Mouse (Mus musculus) heart, embryonic 15.5 days (tissue): ENCODE data around the gene Bmp2. TPM values are rescaled to one million over a fixed set of nuclear protein-coding genes. Genes with fewer than 3 reads are reported as not detected.
A peak's percentile ranks its signal among the peaks of the same experiment; 100 is the strongest.

Source experiments
- ATAC-seq: fragments of 200-750 bp; cut with Nextera tagmentation; replicated peaks from 2 replicates; pipeline ENCODE4 v1.8.0; 2017; ENCODE audit warnings: low read depth, moderate TSS enrichment; ENCODE audit not compliant: insufficient number of reproducible peaks, insufficient read depth, low FRiP score
- H3K27ac ChIP-seq: fragments of 300-500 bp; sonication (generic); 2 replicates; pipeline ENCODE4 v1.5.1; 2015; ENCODE audit warnings: mild to moderate bottlenecking, inconsistent platforms
- H3K27me3 ChIP-seq: fragments of 300-500 bp; sonication (generic); 2 replicates; pipeline ENCODE4 v1.6.1; 2015; ENCODE audit warnings: inconsistent platforms
- H3K36me3 ChIP-seq: fragments of 300-500 bp; sonication (generic); 2 replicates; pipeline ENCODE4 v1.6.1; 2015; ENCODE audit warnings: mild to moderate bottlenecking, inconsistent platforms
- H3K4me1 ChIP-seq: fragments of 300-500 bp; sonication (generic); replicated peaks from 2 replicates; pipeline ENCODE4 v1.6.1; 2015; ENCODE audit warnings: inconsistent platforms
- H3K4me2 ChIP-seq: fragments of 300-500 bp; sonication (generic); 2 replicates; pipeline ENCODE4 v1.6.1; 2015; ENCODE audit warnings: inconsistent platforms, mild to moderate bottlenecking, moderate library complexity
- H3K4me3 ChIP-seq: fragments of 300-500 bp; sonication (generic); 2 replicates; pipeline ENCODE4 v1.5.1; 2015; ENCODE audit warnings: mild to moderate bottlenecking, inconsistent platforms
- H3K9ac ChIP-seq: fragments of 300-500 bp; sonication (generic); 2 replicates; pipeline ENCODE4 v1.6.1; 2015; ENCODE audit warnings: mild to moderate bottlenecking, inconsistent platforms
- H3K9me3 ChIP-seq: fragments of 300-500 bp; sonication (generic); replicated peaks from 2 replicates; pipeline ENCODE4 v1.6.1; 2016; ENCODE audit warnings: inconsistent platforms
- WGBS: fragments of 180-500 bp; shearing (Covaris S2); methylation state at CpG from one replicate; pipeline ENCODE4 v1.1.7; 2015; ENCODE audit warnings: mixed read lengths; 5-methylcytosine and 5-hydroxymethylcytosine counted together
- polyA plus RNA-seq: library from polyadenylated mRNA; unstranded; fragments of >200 nt; fragmentation: Nextera tagmentation; extraction: Ambion mirVana; gene quantifications from 2 replicates; pipeline ENCODE4 v1.2.1, GENCODE M21; 2015

Bmp2 gene
- polyA plus RNA-seq, 1 experiment from 2014 or later, result 10.5 TPM

DNA sequence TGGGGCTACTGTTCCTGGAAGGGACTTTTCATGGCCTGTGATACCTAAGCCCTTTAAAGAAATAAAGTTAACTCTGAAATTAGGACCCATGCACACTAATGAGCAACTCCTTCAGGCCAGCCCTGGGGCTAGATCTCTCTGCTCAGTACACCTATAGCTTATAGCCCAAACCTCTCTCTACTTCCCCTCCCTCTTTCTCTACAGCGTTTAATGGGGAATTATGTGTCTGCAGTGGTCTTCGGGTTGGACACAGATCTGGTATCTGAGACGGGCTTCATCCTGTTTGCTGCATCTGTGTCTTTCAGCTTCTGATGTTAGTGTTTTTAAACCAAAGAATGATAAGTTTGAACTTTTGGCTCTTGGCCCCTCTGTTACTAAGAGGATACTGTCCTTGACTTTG is 18.9 kb upstream of the Bmp2 start:
- Histone ChIP-seq H3K27ac (no peak overlapping the region), H3K9ac (no peak overlapping the region), H3K4me3 (no peak overlapping the region), H3K4me2 (no peak overlapping the region), H3K4me1 (no peaks in the 10 kb centered on the region), H3K9me3 (no peaks in the 10 kb centered on the region), H3K27me3 (no peaks in the 10 kb centered on the region), H3K36me3 (no peaks in the 10 kb centered on the region)
- no peak for ATAC-seq
- 58% methylated on average over 3 of the region's 3 CpGs for WGBS

DNA sequence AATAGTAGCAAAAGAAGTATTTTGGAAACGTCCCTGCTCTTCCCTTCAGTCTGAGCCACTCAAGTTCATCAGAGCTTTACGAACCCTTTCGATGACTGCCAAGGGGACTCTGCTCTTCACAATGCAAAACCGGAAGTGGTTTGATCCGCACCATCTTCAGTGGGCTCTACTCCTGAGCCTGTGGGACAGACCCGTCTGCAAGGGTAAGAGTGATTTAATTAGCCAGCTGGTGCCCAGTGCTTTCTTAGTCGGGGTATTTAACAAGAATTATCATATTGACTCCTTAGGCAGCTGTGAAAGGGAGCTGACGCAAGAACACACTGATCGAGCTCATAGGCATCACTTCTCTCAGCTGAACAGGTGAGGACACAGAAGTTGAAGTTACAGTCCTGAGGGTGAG is 16.5 kb upstream of the Bmp2 start:
- Histone ChIP-seq H3K9ac (no peak overlapping the region), H3K9me3 (no peaks in the 10 kb centered on the region), H3K27ac (no peak overlapping the region), H3K4me1 (no peaks in the 10 kb centered on the region), H3K4me3 (no peak overlapping the region), H3K36me3 (no peaks in the 10 kb centered on the region), H3K4me2 (no peak overlapping the region), H3K27me3 (no peaks in the 10 kb centered on the region)
- WGBS, result 80% methylated on average over 9 of the region's 9 CpGs
- no peak for ATAC-seq

DNA sequence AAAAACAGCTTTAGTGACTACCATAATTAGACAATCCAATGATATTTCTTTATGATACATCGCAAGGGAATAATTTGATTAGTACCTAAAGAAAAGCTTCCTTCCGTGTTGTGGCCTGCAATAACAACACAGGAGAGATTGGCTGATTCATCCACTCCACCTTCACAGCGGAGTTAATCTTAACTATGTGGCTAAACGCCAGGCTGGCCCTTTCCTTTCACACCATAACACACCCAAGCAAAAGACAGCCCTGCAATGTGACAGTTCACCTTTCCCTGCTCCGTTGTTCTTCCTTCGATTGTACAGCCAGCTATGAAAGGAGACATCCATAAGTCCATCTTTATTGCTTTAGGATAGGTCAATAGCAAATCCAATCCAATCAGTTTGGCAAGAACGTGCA is 15.1 kb upstream of the Bmp2 start:
- H3K27ac ChIP-seq, result no peak overlapping the region
- no peaks in the 10 kb centered on the region for H3K4me1 ChIP-seq
- 60% methylated on average over 7 of the region's 7 CpGs for WGBS

DNA sequence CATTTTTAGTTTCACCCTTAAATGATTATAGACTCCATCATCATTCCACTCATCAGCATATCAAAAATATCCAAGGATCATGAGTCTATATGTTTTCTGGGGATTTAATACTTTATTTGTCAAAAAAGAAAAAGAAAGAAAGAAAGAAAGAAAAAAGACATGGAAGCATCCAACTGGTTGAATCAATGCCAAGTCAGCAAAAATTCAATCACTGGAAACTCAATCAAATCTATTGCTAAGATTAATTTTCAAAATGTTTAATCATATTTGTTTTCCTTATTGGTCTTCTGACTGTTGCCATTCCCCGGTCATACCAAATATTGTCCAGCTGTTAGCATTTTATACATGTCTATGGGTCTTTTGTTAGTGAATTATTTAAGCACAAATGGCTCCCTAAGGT is 11.3 kb upstream of the Bmp2 start:
- H3K9ac ChIP-seq, result no peak overlapping the region
- ATAC-seq, result no peak
- no peaks in the 10 kb centered on the region for H3K36me3 ChIP-seq
- no peak overlapping the region for H3K27ac ChIP-seq
- no peaks in the 10 kb centered on the region for H3K4me1 ChIP-seq
- no peaks in the 10 kb centered on the region for H3K27me3 ChIP-seq
- H3K4me3 ChIP-seq, result no peak overlapping the region
- H3K9me3 ChIP-seq, result no peaks in the 10 kb centered on the region
- H3K4me2 ChIP-seq, result no peak overlapping the region
- WGBS, result 80% methylated on average over 1 of the region's 1 CpGs

More for the DNA sequence above, 15.1 kb upstream of the Bmp2 start:
- ATAC-seq, result no peak
- Histone ChIP-seq H3K4me2 (no peak overlapping the region), H3K4me3 (no peak overlapping the region), H3K9ac (no peak overlapping the region), H3K27me3 (no peaks in the 10 kb centered on the region), H3K36me3 (no peaks in the 10 kb centered on the region), H3K9me3 (no peaks in the 10 kb centered on the region)

DNA sequence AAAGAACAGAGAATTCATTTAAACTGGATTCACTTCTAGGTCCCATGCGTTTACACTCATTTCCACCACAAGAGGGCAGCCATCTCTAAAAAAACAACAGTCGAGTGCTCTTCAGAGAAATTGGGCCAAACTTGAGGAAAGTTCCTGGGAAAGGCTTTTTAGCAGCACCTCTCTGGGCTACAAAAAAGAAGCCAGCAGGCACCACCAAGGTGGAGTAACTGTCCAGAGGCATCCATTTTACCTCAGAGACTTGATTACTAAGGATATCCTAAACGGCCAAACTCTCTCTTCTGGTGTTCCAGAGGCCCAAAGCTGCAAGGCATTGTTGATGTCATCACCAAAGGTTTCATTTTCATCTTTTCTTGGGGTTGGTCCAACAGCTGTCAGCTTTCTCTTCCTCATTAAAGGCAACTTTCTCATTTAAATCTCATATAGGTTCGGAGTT is 1.7 kb upstream of the Bmp2 start:
- peaks cover 29% of the 10 kb centered on the region for H3K4me1 ChIP-seq
- H3K9me3 ChIP-seq, result no peaks in the 10 kb centered on the region
- H3K4me2 ChIP-seq, result peak overlapping the region; percentile 20; the same call in 1 of the 2 replicates
- no peak overlapping the region for H3K27ac ChIP-seq
- WGBS, result 24% methylated on average over 4 of the region's 4 CpGs
- ATAC-seq, result no peak
- H3K36me3 ChIP-seq, result no peaks in the 10 kb centered on the region
- H3K27me3 ChIP-seq, result peaks cover 52% of the 10 kb centered on the region
- no peak overlapping the region for H3K4me3 ChIP-seq
- H3K9ac ChIP-seq, result no peak overlapping the region

DNA sequence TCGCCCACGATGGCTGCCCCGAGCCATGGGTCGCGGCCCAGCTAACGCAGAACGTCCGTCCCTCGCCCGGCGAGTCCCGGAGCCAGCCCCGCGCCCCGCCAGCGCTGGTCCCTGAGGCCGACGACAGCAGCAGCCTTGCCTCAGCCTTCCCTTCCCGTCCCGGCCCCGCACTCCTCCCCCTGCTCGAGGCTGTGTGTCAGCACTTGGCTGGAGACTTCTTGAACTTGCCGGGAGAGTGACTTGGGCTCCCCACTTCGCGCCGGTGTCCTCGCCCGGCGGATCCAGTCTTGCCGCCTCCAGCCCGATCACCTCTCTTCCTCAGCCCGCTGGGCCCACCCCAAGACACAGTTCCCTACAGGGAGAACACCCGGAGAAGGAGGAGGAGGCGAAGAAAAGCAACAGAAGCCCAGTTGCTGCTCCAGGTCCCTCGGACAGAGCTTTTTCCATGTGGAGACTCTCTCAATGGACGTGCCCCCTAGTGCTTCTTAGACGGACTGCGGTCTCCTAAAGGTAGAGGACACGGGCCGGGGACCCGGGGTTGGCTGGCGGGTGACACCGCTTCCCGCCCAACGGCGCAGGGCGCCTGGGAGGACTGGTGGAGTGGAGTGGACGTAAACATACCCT is 995 bp downstream of the Bmp2 start:
- H3K4me1 ChIP-seq, result peaks cover 29% of the 10 kb centered on the region
- no peaks in the 10 kb centered on the region for H3K36me3 ChIP-seq
- no peak overlapping the region for H3K27ac ChIP-seq
- peak overlapping the region; percentile 68 for H3K4me3 ChIP-seq
- H3K4me2 ChIP-seq, result peak overlapping the region; percentile 99
- no peaks in the 10 kb centered on the region for H3K9me3 ChIP-seq
- peak overlapping the region; percentile 68 for H3K9ac ChIP-seq
- peaks cover 55% of the 10 kb centered on the region for H3K27me3 ChIP-seq
- 0 out of 2 replicates have a peak, but pooled peaks have one; percentile 13 for ATAC-seq
- under 1% methylated on average over 47 of the region's 48 CpGs for WGBS

DNA sequence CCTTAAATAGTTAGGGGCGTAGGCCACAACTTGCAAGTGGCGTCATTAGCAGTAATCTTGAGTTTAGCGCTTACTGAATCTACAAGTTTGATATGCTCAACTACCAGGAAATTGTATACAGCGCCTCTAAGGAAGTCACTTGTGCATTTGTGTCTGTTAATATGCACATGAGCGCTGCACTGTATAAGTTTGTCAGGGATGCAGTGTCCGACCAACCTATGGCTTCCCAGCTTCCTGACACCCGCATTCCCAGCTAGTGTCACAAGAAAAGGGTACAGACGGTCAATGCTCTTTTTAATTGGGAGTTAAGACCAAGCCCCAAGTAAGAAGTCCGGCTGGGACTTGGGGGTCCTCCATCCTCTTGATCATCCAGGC is 1.9 kb downstream of the Bmp2 start:
- no peak overlapping the region for H3K27ac ChIP-seq
- no peak for ATAC-seq

DNA sequence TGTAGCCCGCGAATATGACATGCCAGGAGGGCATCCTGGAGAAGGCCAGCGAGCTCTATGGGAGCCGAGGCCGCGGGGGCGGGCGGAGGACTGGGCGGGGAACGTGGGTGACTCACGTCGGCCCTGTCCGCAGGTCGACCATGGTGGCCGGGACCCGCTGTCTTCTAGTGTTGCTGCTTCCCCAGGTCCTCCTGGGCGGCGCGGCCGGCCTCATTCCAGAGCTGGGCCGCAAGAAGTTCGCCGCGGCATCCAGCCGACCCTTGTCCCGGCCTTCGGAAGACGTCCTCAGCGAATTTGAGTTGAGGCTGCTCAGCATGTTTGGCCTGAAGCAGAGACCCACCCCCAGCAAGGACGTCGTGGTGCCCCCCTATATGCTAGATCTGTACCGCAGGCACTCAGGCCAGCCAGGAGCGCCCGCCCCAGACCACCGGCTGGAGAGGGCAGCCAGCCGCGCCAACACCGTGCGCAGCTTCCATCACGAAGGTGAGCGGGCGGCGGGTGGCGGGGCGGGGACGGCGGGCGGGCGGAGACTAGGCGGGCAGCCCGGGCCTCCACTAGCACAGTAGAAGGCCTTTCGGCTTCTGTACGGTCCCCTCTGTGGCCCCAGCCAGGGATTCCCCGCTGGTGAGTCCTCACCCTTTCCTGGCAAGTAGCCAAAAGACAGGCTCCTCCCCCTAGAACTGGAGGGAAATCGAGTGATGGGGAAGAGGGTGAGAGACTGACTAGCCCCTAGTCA is 2.5 kb downstream of the Bmp2 start:
- Histone ChIP-seq H3K27ac (no peak overlapping the region), H3K36me3 (no peaks in the 10 kb centered on the region), H3K9ac (peak overlapping the region; percentile 47), H3K4me3 (peak overlapping the region; percentile 68), H3K9me3 (no peaks in the 10 kb centered on the region), H3K27me3 (peaks cover 54% of the 10 kb centered on the region), H3K4me2 (peak overlapping the region; percentile 99), H3K4me1 (peaks cover 29% of the 10 kb centered on the region)
- under 1% methylated on average over 54 of the region's 55 CpGs for WGBS
- peak; percentile 55 for ATAC-seq

More for the DNA sequence above, 1.9 kb downstream of the Bmp2 start:
- Histone ChIP-seq H3K4me2 (peak overlapping the region; percentile 99), H3K4me1 (peaks cover 29% of the 10 kb centered on the region), H3K27me3 (peaks cover 54% of the 10 kb centered on the region), H3K36me3 (no peaks in the 10 kb centered on the region), H3K4me3 (peak overlapping the region; percentile 68), H3K9ac (peak overlapping the region; percentile 47), H3K9me3 (no peaks in the 10 kb centered on the region)
- 30% methylated on average over 9 of the region's 9 CpGs for WGBS

DNA sequence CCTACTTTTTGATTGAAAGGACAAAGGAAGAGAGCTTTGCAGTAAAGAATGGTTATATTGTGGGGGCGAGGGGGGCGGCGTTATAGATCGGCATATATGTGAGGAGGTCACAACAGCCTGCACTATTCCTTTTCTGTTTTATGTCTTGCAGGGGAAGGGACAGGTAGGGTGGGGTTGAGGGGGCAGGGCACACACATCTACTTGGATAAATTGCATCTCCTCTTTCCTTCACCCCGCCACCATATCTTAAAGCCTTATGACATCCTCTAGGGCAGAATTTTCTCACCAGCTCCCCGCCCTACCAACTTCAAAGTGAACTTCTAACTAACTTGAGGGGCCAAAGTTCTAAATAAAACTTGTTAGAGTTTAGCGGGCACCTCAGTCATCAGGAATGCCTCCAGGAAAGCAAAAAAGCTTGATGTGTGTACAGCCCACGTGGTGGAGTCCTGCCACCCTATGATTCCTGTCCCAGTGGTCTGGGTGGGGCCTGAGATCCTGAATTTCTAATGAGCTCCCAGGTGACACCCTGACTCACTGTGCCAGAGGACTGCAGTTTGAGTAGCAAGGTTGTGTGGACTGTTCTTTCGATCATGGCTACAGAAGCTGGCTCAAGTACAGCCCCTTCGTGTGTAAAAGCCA is 12.4 kb downstream of the Bmp2 start:
- ATAC-seq, result no peak
- WGBS, result 64% methylated on average over 10 of the region's 10 CpGs

DNA sequence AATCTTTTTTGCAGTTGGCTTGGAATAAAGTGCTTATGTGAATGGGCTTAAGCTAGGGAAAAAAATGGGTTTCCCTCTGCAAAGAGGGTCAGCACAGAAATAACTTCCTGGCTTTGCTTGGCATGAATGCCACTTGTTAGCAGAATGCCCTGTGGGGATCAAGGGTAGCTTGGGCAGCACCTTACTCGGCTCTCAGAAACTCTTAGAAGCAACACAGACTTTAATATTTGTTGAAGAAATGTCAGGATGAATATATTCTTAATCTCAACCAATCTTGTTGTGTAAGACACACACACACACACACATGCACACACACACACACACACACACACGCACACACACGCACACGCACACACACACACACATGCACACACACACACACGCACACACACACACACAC is 13.5 kb downstream of the Bmp2 start:
- ATAC-seq, result no peak

More for the DNA sequence above, 12.4 kb downstream of the Bmp2 start:
- Histone ChIP-seq H3K4me3 (no peak overlapping the region), H3K36me3 (peaks cover 4% of the 10 kb centered on the region; the same call in 1 of the 2 replicates), H3K27ac (no peak overlapping the region), H3K4me2 (no peak overlapping the region), H3K4me1 (no peaks in the 10 kb centered on the region), H3K9ac (no peak overlapping the region), H3K9me3 (no peaks in the 10 kb centered on the region), H3K27me3 (no peaks in the 10 kb centered on the region)

DNA sequence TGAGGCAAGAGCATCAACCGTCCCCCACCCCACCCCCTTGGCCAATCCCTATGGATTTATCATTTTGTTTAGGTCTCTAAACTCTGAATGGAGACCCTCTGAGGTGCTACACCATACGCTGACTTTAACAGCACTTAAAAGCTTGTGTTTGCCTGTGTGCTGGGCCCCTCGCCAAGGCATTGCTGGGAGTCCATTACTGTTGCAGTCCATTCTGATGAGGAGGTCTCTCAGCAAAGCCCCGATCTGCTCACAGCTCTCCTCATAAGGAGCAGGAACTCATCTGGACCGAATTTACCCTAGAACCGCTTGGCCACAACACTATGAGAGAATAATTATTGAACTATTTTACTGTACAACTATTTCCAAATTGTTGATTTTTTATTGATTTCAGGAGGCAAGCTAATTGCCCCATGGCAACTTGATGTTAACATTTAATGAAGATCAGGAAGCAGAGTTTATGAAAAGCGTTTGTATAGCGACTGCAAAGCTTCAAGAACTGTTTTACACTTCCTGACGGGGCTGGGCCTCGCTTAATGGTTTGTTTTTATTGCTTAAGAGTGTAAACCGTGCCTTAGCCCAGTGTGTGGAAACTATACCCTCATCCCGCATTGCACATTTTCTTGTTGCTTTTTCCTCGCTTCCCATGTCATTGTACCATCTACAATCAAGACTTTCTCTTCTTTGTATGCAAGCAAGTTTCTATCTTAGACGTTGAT is 14.2 kb downstream of the Bmp2 start:
- no peak overlapping the region for H3K27ac ChIP-seq
- H3K4me1 ChIP-seq, result no peaks in the 10 kb centered on the region
- H3K27me3 ChIP-seq, result no peaks in the 10 kb centered on the region
- no peak overlapping the region for H3K4me2 ChIP-seq
- 57% methylated on average over 14 of the region's 14 CpGs for WGBS
- peaks cover 2% of the 10 kb centered on the region; the same call in 1 of the 2 replicates for H3K36me3 ChIP-seq
- no peak for ATAC-seq
- no peak overlapping the region for H3K4me3 ChIP-seq
- H3K9me3 ChIP-seq, result no peaks in the 10 kb centered on the region
- H3K9ac ChIP-seq, result no peak overlapping the region

More for the DNA sequence above, 13.5 kb downstream of the Bmp2 start:
- Histone ChIP-seq H3K36me3 (peaks cover 4% of the 10 kb centered on the region; the same call in 1 of the 2 replicates), H3K9me3 (no peaks in the 10 kb centered on the region), H3K4me1 (no peaks in the 10 kb centered on the region), H3K9ac (no peak overlapping the region), H3K27me3 (no peaks in the 10 kb centered on the region), H3K4me2 (no peak overlapping the region), H3K4me3 (no peak overlapping the region), H3K27ac (no peak overlapping the region)
- WGBS, result 93% methylated on average over 5 of the region's 5 CpGs
